Mouse (Mus musculus) liver (tissue): Measurements from ENCODE around the gene Gm17617.
"Not testable (repeated sequence)": the region's sequence is repeated elsewhere in the genome, so short reads cannot be mapped to it uniquely, and the experiment has no call there.

ENCODE experiments used
- DNase-seq: peaks from one replicate; pipeline ENCODE4 v3.0.0-alpha.2; 2020; ENCODE audit warnings: mixed read lengths

Gene Gm17617

DNA sequence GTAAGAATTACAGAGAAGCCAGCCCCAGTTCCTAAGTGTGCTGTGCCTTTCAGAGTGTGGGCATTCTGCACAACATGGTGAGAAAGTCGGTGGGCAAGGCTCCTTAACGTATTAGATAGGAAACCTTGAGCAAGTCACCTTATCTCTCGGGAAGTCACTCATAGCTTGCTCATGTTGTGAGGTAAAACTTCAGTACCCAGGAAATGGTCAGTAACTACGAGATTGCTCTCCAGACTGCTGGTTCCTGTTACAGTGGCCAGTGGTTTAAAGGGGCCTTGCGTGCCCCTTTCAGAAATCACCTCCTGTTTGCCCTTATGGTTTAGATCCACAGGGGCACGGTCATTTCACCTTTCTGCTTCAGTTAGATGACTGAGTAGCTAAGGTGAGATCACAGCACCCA lies 19.0 kb downstream of the Gm17617 start:
- no peak for DNase-seq

- no peak for DNase-seq
Measured at GRCm38 (mm10) chr13:55107694-55108093, 25.7 kb downstream of the Gm17617 start.

DNA sequence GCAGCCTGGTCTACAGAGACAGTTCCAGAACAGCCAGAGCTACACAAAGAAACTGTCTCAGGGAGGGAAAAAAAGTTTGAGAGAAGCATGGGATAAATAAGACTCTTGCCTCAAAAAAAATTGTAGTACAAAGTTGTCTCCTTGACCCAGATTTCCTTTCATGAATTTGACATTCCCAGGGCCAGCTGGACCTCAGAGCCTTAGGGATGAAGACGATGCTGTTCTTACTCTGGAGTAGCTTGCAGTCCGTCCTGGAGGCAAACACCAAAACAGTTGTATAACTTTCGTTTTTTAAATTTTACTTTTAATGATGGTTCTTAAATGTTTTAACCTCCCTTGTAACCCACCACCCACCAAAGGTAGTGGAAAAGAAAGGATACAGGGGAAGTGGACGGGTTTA lies 26.2 kb downstream of the Gm17617 start:
- no peak for DNase-seq

DNA sequence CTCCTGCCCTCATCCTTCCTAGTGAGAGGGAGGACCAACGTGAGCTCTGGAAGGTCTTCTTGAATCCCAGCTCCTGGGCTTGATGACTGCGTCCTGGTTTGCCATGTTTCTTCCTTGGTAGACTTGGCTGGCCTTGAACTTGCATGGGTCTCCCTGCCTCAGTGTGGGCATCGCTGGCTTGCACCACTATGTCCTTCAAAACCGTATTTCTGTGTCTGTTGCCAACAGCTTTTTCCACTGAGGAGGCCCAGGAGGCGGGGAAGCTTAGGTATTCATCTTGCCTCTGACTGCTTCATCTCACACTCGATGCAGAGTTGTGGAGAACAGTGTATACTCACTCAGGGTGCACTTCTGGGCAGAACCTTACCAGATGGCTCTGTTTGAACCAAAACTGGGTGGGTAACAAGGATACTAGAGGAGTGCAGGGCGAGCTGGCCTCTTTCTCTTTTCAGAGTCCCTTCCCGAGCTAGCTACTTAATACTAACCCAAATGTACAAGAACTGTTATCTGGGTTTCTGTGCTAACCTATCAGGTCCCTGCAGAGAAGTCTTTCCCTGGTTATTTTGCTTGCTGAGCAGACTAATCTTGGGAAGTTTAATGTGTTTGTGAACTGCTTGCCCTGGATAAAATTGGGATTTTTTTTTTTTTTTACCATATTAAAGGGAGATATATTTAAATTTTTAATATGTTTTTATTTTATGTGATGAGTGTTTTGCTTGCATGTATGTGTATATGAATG lies 27.2 kb downstream of the Gm17617 start:
- peak; percentile 24 for DNase-seq

GRCm38 (mm10) chr13:55105045-55105952 lies 28.0 kb downstream of the Gm17617 start, which contains the start of gene Zfp346:
TSS of gene Zfp346 (plus strand) at chr13:55105311.
- DNase-seq: peak; percentile 99

DNA sequence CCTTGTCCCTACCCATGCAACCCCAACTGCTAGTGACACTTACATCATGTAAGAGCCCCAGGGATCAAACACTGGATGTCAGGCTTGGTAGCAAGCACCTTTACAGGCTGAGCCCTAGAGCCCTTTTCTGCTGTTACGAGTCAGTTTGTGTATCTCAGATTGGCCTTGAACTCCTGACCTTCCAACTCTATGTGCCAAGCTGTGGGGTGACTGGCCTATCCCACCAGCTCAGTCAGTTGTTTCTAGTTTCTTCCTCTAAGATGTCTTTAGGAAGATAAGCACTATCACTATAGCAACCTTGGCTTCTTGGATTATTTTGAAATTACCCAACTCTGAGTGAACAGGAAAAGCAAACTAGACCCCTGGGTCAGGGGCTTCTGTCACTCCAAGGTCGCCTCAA lies 30.0 kb downstream of the Gm17617 start:
- no peak for DNase-seq

GRCm38 (mm10) chr13:55102366-55102765 lies 31.0 kb downstream of the Gm17617 start:
- no peak for DNase-seq

- no peak for DNase-seq
Measured at GRCm38 (mm10) chr13:55101627-55102026, 31.7 kb downstream of the Gm17617 start.

GRCm38 (mm10) chr13:55099726-55100478 lies 33.4 kb downstream of the Gm17617 start, which contains the start of gene Uimc1:
TSS of gene Uimc1 (minus strand) at chr13:55100300.
- peak; percentile 93 for DNase-seq

DNA sequence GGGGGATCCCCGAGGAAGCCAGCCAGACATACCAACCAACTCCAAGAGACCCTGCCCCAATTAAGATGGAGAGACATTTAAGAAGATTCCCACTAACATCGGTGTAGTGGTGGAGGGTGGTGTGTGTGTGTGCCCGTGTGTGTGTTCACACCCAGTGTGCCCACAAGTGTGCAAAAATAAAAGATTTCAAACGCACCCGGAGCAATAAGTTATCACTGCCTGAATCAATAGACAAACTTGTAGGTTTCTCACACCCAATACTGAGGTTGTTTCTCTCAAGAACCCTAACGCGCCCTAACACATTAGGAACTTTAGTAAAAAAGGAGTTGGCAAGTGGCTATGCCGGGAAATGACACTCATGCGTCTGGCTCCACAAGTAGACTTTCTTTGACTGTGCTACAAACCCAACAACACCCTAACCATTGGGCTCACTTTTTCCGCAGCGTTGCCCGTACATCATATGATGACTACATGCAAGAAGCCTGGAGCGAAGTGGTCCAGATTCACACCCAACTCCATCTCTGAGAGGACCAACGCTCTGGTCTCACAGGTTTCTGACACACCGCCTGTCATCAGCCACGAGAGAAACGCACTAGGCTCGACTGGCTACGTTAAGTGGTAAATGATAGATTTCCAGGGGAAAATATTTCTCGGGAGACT lies 34.2 kb downstream of the Gm17617 start:
- DNase-seq: peak; percentile 39

GRCm38 (mm10) chr13:55097841-55098240 lies 35.5 kb downstream of the Gm17617 start:
- DNase-seq: not testable (repeated sequence)

DNA sequence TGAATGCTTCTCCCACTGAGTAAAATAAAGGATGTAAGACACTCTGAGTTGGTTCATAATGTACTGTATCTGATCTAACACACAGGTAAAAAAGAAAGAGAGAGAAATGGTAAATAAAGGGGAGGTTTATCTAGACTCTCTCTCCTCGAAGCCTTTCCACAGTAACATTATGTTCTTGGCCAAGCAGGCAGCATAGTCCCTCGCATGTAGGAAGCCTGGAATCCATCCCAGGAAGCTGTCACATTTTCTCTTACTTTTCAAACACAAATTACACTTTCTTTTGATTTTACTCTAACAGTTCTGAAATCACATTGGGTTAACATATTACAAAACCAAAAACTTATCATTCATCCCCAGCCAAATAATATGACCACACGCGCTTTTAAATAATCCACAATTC lies 40.8 kb downstream of the Gm17617 start:
- DNase-seq: no peak
